Mouse (Mus musculus) retina, adult 2 months (tissue): ENCODE results near the gene Kptn.

Source experiments
- DNase-seq: peaks from one replicate; pipeline ENCODE4 v3.0.0-alpha.2; 2012; ENCODE audit warnings: low read depth, low spot score

Gene Kptn

GRCm38 (mm10) chr7:16119569-16120261, at the start of gene Kptn:
Gene Kptn (plus strand): TSS chr7:16119895.
- peak; percentile 92 for DNase-seq

- no peak for DNase-seq
These were observed 48.8 kb upstream of the Kptn start for GRCm38 (mm10) chr7:16070846-16071245.

- no peak for DNase-seq
These were observed 47.8 kb upstream of the Kptn start for GRCm38 (mm10) chr7:16071906-16072305.

GRCm38 (mm10) chr7:16079947-16080346, 39.7 kb upstream of the Kptn start:
- DNase-seq, result no peak

DNA sequence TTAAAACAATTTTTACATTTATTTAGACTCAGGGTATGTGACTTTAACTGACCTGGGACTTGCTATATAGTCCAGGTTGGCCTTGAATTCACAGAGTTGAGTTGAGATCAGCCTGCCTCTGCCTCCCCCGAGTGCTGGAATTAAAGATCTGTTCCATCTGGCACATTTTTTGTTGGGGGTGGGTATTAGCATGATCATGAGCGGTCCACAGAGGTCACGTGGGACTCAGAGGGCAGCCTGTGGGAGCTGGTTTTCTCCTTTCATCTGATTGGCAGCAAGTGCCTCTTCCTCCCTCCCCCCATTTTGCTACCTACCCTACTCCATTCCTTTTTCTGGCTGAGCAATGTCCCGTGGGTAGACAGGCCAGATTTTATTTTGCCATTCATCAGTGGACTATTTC, 39.1 kb upstream of the Kptn start:
- DNase-seq, result no peak

GRCm38 (mm10) chr7:16083361-16083760, 36.3 kb upstream of the Kptn start:
- DNase-seq, result no peak

- DNase-seq, result no peak
These were observed 32.1 kb upstream of the Kptn start for GRCm38 (mm10) chr7:16087587-16087986.

DNA sequence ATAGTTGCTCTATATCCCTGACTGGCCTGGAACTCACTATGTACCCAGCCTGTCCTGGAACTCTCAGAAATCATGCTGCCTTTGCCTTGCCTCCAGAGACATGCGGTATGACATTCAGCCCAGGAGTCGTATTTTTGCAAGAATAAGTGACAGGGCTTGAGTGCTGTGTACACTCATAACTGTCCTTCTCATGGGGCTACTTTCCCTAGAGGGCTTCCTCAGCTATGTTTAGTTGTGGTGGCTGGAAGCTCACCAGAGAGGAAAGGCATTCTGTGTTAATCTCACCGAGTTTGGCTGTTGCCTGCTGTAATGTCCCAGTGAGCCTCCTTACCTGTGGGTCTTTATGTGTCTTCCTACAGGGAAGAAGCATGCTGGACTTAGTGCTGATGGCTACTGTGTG, 25.1 kb upstream of the Kptn start:
- DNase-seq, result no peak

GRCm38 (mm10) chr7:16098021-16099017, 21.4 kb upstream of the Kptn start, which contains the start of gene Napa:
Gene Napa (plus strand): TSS chr7:16098458.
- peak; percentile 100 for DNase-seq

GRCm38 (mm10) chr7:16099901-16100300, 19.8 kb upstream of the Kptn start:
- no peak for DNase-seq

DNA sequence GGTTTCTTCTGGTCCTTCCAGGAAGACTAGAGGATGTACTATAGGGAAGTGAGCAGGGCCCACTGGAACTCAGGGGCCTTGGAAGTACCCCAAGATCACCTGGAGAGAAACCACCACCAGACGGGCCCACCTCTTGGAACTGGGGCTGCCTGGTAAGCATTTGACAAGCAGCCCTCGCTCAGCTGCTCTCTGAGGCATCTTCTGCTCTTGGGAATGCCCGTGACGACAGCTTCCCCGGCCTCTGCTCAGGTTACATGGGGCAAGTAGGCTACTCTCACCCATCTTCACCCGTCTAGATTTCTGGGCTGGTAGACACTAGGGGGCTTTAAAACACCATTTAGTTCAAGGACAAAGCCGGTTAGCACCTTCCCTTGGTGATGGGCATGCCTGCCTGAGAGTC, 18.6 kb upstream of the Kptn start:
- DNase-seq, result no peak

DNA sequence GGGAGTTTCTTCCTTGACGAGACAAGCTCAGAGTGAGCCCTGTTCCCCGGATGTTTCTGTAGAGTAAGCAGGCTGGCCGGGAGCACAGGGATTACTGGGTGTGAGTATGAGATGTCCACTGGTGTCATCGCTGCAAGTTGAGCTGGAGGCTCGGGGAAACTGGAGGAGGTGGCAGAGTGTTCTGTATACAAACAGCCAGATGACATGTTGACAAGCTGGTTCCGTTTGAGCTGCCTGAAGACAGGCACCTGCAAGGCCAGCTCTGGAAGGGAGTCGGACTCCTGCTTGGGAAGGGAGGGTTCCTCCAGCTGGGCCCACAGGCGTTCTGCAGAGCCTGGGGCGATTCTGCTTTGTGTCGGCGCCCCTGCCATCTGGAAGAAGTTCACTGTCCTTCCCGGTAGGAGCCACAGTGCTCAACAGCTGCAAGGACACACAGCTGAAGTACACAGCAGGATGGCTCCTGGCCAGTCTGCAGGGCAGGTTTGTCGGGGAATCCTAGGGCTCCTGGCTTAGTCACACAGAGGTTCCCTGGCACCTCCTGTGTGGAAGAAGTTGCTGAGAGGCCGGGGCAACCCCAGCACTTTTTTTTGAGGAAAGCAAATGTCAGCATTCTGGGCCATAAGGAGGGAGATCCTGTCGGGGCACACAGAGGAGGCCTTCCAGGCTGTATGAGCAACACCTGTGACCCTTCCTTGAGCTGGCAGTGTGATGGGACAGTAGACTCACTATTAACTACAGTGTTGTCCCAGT, 17.8 kb upstream of the Kptn start:
- DNase-seq, result no peak

GRCm38 (mm10) chr7:16102686-16103226, 16.9 kb upstream of the Kptn start:
- no peak for DNase-seq

DNA sequence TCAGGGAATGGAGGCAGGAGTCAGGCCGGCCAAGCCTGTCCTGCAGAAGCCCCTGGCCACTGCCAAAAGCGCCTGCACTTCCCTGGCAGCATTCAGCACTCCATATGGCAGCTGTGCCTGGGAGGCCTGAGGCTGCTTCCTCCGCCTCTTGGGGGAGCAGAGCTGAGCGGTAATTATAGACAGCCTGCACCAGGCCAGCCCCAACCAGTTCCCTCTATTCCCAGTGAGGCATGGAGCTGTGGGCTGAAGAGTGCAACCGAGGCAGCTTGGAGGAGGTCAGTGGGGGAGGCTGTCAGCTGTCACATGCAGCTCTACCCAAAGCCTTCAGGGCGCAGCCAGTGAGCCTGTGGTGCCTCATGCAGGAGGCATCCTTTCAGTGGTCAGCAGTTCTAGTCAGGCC, 15.9 kb upstream of the Kptn start:
- DNase-seq, result no peak

DNA sequence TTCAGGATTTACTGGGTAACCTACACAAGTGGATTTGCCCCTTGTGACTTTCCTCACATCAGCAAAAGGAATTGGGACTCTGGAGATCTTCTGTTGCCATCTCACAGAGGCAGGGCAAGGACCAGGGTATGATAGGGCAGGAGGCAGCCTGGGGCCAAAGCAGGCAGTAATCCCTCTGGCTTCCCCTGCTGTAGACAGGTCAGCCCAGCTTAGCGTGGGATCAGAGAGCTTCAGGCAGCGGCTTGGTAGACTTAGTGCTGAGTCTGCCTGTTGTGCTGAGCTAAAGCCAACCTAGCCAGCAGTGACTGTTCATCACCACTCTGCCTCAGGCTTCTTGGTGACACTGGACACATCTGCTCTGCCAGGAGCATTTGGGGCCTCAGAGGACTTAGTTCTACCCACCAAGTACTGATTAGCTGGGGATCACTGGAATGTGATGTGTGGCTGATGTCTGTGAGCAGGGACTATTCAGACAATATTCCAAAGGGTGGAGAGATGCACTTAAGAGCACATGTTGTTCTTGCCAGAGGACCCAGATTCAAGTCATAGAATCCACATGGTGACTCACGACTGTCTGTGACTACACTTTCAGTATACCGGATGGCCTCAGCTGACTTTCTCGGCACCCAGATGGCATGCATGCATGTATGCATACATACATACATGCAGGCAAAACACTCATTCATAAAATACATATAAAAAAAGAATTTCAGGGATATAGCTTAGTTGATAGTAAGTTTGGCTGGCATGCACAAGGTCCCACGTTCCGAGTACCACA, 14.9 kb upstream of the Kptn start:
- peak; percentile 77 for DNase-seq

GRCm38 (mm10) chr7:16108886-16109542, 10.7 kb upstream of the Kptn start:
- no peak for DNase-seq

DNA sequence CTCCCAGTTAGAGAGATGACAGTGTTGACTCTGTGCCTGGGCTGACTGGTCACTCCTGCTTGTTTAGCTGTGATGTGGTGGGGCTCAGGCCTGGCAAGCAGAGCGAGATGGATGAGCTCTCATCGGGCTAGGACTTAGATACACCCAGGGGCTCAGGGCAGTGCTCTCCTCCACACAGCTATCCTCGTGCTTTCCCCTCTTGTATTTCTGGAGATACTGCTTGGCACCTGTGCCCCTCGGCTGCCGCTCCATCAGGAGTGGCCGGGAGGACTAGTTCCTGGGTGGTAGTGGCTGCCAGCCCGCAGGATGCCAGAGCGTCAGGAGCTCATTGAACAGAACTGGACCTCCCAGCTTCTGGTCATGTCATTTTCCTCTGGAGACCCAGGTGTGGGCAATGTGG, 9.5 kb upstream of the Kptn start:
- no peak for DNase-seq

GRCm38 (mm10) chr7:16111284-16112090, 8.2 kb upstream of the Kptn start:
- no peak for DNase-seq

- DNase-seq, result no peak
These were observed 3.3 kb upstream of the Kptn start for GRCm38 (mm10) chr7:16116418-16116817.
